Mouse (Mus musculus): Measurements from ENCODE around the gene Exoc4.

- TF ChIP-seq CTCF (conservative IDR thresholded peaks at IDR 0.05 in 1 of 2, IDR thresholded peaks at IDR 0.05 in 1 of 2; ENCODE audit: low read depth in 2 of 2, low read length in 2 of 2) = no peak
- no peak for TF ChIP-seq RAD21 (IDR thresholded peaks at IDR 0.05; ENCODE audit: low read depth, low read length)
- no peak for TF ChIP-seq TBP (conservative IDR thresholded peaks at IDR 0.05; ENCODE audit: low read depth, low read length)
- TF ChIP-seq MAZ (IDR thresholded peaks at IDR 0.05; ENCODE audit: low read depth, low read length) = no peak
- no peak for TF ChIP-seq ZMIZ1 (IDR thresholded peaks at IDR 0.05; ENCODE audit: low read depth, low read length)
- TF ChIP-seq GABPA (IDR thresholded peaks at IDR 0.05; ENCODE audit: insufficient replicate concordance, low read depth, low read length) = no peak
- no peak for TF ChIP-seq IRF4 (IDR thresholded peaks at IDR 0.05; ENCODE audit: low read depth, low read length)
- no peak for TF ChIP-seq CHD1 (IDR thresholded peaks at IDR 0.05; ENCODE audit: low read depth, low read length)
- TF ChIP-seq POLR2A (IDR thresholded peaks at IDR 0.05; ENCODE audit: low read depth, low read length) = no peak
- no peak for TF ChIP-seq SMC3 (IDR thresholded peaks at IDR 0.05; ENCODE audit: low read depth, low read length)
Observed at GRCm38 (mm10) chr6:33425007-33425406, 176.1 kb downstream of the Exoc4 start.
